Mouse (Mus musculus) myocyte (in vitro differentiated cells): Measurements from ENCODE around the gene Irak4. TPM values are rescaled to one million over a fixed set of nuclear protein-coding genes. Genes with fewer than 3 reads are reported as not detected.

Experiments used
- H3K27me3 ChIP-seq: one replicate; pipeline ENCODE4 v1.6.1; 2011; ENCODE audit not compliant: control insufficient read depth, insufficient read depth, insufficient read length
- H3K36me3 ChIP-seq: one replicate; pipeline ENCODE4 v1.6.1; 2011; ENCODE audit not compliant: control insufficient read depth, insufficient read depth
- H3K4me2 ChIP-seq: one replicate; pipeline ENCODE4 v1.6.1; 2011; ENCODE audit warnings: low read depth, control low read depth
- H3K4me3 ChIP-seq: one replicate; pipeline ENCODE4 v1.5.1; 2011; ENCODE audit warnings: mild to moderate bottlenecking, control low read depth, moderate library complexity
- H3K79me2 ChIP-seq: one replicate; pipeline ENCODE4 v1.6.1; 2011; ENCODE audit not compliant: control insufficient read depth, insufficient read depth
- H3ac ChIP-seq: one replicate; pipeline ENCODE4 v1.6.1; 2011; ENCODE audit not compliant: control insufficient read depth, insufficient read length
- MAX ChIP-seq: IDR thresholded peaks from one replicate; pipeline ENCODE4 v1.6.1; 2011; ENCODE audit warnings: low read depth, mild to moderate bottlenecking, control low read depth
- MYOG ChIP-seq, 3 experiments: IDR thresholded peaks; one replicate each; pipeline ENCODE4 v1.6.1; 2011; ENCODE audit warnings: control low read depth in 2 of 3, low read depth in 2 of 3, mild to moderate bottlenecking in 2 of 3; ENCODE audit not compliant: insufficient read length in 2 of 3, control insufficient read depth in 1 of 3, insufficient read depth in 1 of 3
- POLR2A ChIP-seq: IDR thresholded peaks from one replicate; pipeline ENCODE4 v1.6.1; 2011; ENCODE audit warnings: low read depth, mild to moderate bottlenecking, control low read depth, moderate library complexity; ENCODE audit not compliant: insufficient read length
- REST ChIP-seq: IDR thresholded peaks from one replicate; pipeline ENCODE4 v1.6.1; 2011; ENCODE audit warnings: mild to moderate bottlenecking, control low read depth, moderate library complexity; ENCODE audit not compliant: insufficient read depth, insufficient read length
- SRF ChIP-seq: IDR thresholded peaks from one replicate; pipeline ENCODE4 v1.6.1; 2011; ENCODE audit warnings: low read depth; ENCODE audit not compliant: control insufficient read depth, insufficient read length
- TCF3 ChIP-seq: IDR thresholded peaks from one replicate; pipeline ENCODE4 v1.6.1; 2011; ENCODE audit warnings: low read depth, control low read depth; ENCODE audit not compliant: insufficient read length
- USF1 ChIP-seq: IDR thresholded peaks from one replicate; pipeline ENCODE4 v1.6.1; 2011; ENCODE audit warnings: low read depth, mild to moderate bottlenecking, control low read depth, moderate library complexity
- polyA plus RNA-seq: library from polyadenylated mRNA; unstranded; fragments of >200 nt; fragmentation: generic; extraction: Trizol; gene quantifications from one replicate; pipeline ENCODE4 v1.2.1, GENCODE M21; 2012; ENCODE audit warnings: missing spikeins

Gene Irak4
- polyA plus RNA-seq, 1 experiment: 7.0 TPM

- Histone ChIP-seq H3K79me2 (no peaks in the 10 kb centered on the region), H3K4me3 (no peak within 1 kb of the TSS), H3K27me3 (peaks cover 15% of the 10 kb centered on the region), H3K4me2 (peak within 1 kb of the TSS; percentile 44), H3ac (no peak within 1 kb of the TSS), H3K36me3 (no peaks in the 10 kb centered on the region)
- no peak for TF ChIP-seq SRF
- peak in 1 of 3 experiments; percentile 5 for TF ChIP-seq MYOG (IDR thresholded peaks at IDR 0.05; ENCODE audit: control insufficient read depth in 1 of 3, insufficient read depth in 1 of 3, insufficient read length in 2 of 3, low read depth in 2 of 3)
These were observed 85.6 kb downstream of the Irak4 start, which contains the start of gene Tmem117 for GRCm38 (mm10) chr15:94628830-94629601. Tmem117 (plus strand) TSS chr15:94629232.

- no peak overlapping the region for H3K4me2 ChIP-seq
- peaks cover 15% of the 10 kb centered on the region for H3K27me3 ChIP-seq
- no peaks in the 10 kb centered on the region for H3K79me2 ChIP-seq
- TF ChIP-seq TCF3 (no peak), MAX (no peak), USF1 (no peak), POLR2A (no peak), REST (no peak)
- no peak overlapping the region for H3K4me3 ChIP-seq
- H3K36me3 ChIP-seq: no peaks in the 10 kb centered on the region
- no peak overlapping the region for H3ac ChIP-seq
These were observed 87.1 kb downstream of the Irak4 start for GRCm38 (mm10) chr15:94630553-94630952.

Other genes starting within 250 kb of the Irak4 start
- not detected for gene Adamts20, start 78.2 kb upstream of the Irak4 start, polyA plus RNA-seq
- 4.0 TPM for gene Pus7l, start 96 bp upstream of the Irak4 start, polyA plus RNA-seq
- gene Twf1, start 46.2 kb downstream of the Irak4 start, polyA plus RNA-seq: 28.6 TPM
- gene Tmem117, start 85.6 kb downstream of the Irak4 start, polyA plus RNA-seq: 0.37 TPM